Mouse (Mus musculus) neural tube, embryonic 11.5 days (tissue): ENCODE measurements at regions not wholly inside any gene's neighbourhood (a gene's known extent, or its start where the extent isn't known, plus 50 kb on each side); places are given as distances from the start of the nearest gene placed in this dataset.

Experiments
- ATAC-seq: fragments of 200-750 bp; cut with Nextera tagmentation; 2 replicates; pipeline ENCODE4 v1.8.0; 2017; ENCODE audit warnings: moderate number of reproducible peaks, mild to moderate bottlenecking, moderate TSS enrichment, moderate library complexity; ENCODE audit not compliant: insufficient read depth, low FRiP score, low TSS enrichment
- DNase-seq: peaks from one replicate; pipeline ENCODE4 v3.0.0-alpha.2; 2015; ENCODE audit warnings: low spot score
- H3K27ac ChIP-seq: fragments of 300-500 bp; sonication (generic); 2 replicates; pipeline ENCODE4 v1.5.1; 2014; ENCODE audit warnings: low read depth, mild to moderate bottlenecking, low read length
- H3K27me3 ChIP-seq: fragments of 300-500 bp; sonication (generic); 2 replicates; pipeline ENCODE4 v1.6.1; 2014; ENCODE audit warnings: mild to moderate bottlenecking, low read length, mixed read lengths; ENCODE audit not compliant: control insufficient read depth, insufficient read depth
- H3K36me3 ChIP-seq: fragments of 300-500 bp; sonication (generic); 2 replicates; pipeline ENCODE4 v1.6.1; 2014; ENCODE audit warnings: mild to moderate bottlenecking, low read length, moderate library complexity, mixed read lengths; ENCODE audit not compliant: control insufficient read depth, insufficient read depth
- H3K4me1 ChIP-seq: fragments of 300-500 bp; sonication (generic); 2 replicates; pipeline ENCODE4 v1.6.1; 2014; ENCODE audit warnings: low read length, mixed read lengths; ENCODE audit not compliant: control insufficient read depth, insufficient read depth
- H3K4me2 ChIP-seq: fragments of 300-500 bp; sonication (generic); 2 replicates; pipeline ENCODE4 v1.6.1; 2014; ENCODE audit warnings: low read depth, mild to moderate bottlenecking, moderate library complexity
- H3K4me3 ChIP-seq: fragments of 300-500 bp; sonication (generic); 2 replicates; pipeline ENCODE4 v1.5.1; 2014; ENCODE audit warnings: low read depth, low read length
- H3K9ac ChIP-seq: fragments of 300-500 bp; sonication (generic); 2 replicates; pipeline ENCODE4 v1.6.1; 2014; ENCODE audit warnings: mild to moderate bottlenecking, low read length
- H3K9me3 ChIP-seq: fragments of 300-500 bp; sonication (generic); 2 replicates; pipeline ENCODE4 v1.6.1; 2016; ENCODE audit warnings: low read length; ENCODE audit not compliant: control insufficient read depth
- WGBS: fragments of 180-500 bp; shearing (Covaris S2); extraction: QIAGEN DNeasy Blood & Tissue Kit; methylation state at CpG from one replicate; pipeline ENCODE4 v1.1.7; 2014; 5-methylcytosine and 5-hydroxymethylcytosine counted together

DNA sequence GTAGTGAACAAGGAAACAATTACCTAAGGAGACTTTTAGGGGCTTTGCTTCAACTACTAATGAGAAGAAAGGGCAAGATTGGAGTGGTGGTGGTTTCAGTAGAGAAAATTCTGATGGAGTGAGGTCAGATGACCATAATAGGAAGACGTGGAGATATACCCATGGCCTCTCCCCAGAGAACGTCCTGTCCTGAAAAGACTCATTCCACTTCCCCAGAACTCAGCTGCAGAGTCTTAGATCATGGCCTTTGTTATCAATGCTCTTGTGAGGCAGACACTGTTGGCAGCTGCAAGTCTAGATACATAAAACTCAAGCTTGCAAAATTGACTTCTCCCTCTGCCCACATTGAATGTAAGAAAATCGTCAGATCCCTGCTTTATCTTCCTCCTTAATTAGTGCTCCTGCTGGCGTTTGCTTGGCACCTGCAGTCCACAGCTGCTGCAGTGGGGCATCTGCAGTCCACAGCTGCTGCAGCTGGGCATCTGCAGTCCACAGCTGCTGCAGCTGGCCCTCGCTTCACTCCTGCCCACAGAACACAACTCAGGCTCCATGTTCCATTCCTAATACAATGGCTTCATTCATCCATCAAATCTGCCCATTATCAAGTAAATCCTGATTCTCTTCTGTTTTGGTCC is 162.5 kb downstream of the Cxcl12 start:
- Histone ChIP-seq H3K27me3 (no peaks in the 10 kb centered on the region), H3K4me2 (no peak overlapping the region), H3K36me3 (no peaks in the 10 kb centered on the region), H3K27ac (no peak overlapping the region), H3K9me3 (no peaks in the 10 kb centered on the region), H3K4me1 (peaks cover 5% of the 10 kb centered on the region; the same call in 1 of the 2 replicates), H3K9ac (no peak overlapping the region), H3K4me3 (no peak overlapping the region)
- WGBS, result 52% methylated on average over 5 of the region's 5 CpGs
- no peak for ATAC-seq
- no peak for DNase-seq

DNA sequence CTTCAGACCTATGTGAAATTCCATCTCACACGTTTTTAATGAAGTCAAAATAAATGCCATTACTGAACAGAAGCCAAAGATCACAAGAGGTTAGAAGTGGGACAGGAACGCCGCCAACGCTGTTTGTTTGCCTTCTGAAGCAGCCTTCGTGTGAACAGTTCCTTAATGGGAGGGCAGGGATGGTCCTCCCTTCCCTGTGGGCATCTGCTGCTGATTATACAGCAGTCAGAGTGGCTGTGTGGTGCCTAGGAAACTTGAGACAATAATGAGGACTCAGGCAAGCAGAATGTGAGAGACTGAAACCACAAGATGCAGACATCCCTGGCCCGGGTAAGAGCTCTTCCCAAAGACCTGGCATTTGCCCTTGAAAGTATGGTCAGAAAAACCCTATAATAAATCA is 164.3 kb downstream of the Cxcl12 start:
- Histone ChIP-seq H3K36me3 (no peaks in the 10 kb centered on the region), H3K9ac (no peak overlapping the region), H3K27ac (no peak overlapping the region), H3K27me3 (no peaks in the 10 kb centered on the region), H3K4me2 (no peak overlapping the region), H3K9me3 (no peaks in the 10 kb centered on the region), H3K4me3 (no peak overlapping the region), H3K4me1 (no peaks in the 10 kb centered on the region)
- ATAC-seq, result no peak
- WGBS, result 41% methylated on average over 6 of the region's 6 CpGs
- no peak for DNase-seq

DNA sequence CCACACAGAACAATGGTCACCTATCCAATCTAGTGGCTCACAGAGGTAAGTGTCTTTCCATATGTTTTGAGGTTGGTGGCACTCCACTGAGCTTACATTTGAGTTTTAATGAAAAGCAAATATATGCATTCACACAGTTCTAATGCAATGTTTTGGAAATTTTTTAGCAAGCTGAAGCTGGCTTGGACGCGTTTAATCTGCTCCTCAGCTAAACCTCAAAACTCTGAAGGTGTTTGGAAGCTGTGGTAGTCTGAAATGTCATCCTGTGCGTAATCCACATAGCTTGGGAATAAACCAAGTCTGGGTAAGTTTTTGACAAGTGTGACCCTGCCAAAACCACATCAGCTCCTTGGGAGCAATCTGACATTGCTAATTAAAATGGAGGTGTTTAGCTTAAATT is 173.8 kb downstream of the Cxcl12 start:
- ATAC-seq, result no peak

DNA sequence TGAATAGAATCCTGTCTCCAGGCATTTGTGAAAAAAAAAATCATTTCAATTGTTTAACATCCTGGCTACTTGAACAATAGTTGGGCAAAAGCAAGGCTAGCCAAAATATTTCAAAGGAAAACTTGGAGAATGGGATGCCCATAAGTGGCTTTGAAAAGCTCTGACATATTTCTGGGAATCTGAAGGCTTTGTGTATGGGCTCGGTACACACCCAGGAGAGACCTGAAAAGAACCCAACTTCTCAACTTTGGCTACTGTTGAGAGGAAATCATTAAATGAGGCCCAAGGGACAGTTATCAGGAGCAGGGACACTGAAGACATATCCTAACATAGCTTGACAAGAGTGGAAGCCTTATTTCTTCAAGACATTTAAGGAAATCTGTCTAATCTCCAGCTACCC is 179.0 kb downstream of the Cxcl12 start:
- WGBS, result 91% methylated on average over 1 of the region's 1 CpGs
- no peak for ATAC-seq

More for the DNA sequence above, 173.8 kb downstream of the Cxcl12 start:
- H3K27me3 ChIP-seq, result no peaks in the 10 kb centered on the region
- no peak overlapping the region for H3K9ac ChIP-seq
- H3K4me1 ChIP-seq, result no peaks in the 10 kb centered on the region
- H3K27ac ChIP-seq, result no peak overlapping the region
- H3K9me3 ChIP-seq, result no peaks in the 10 kb centered on the region
- DNase-seq, result no peak
- no peaks in the 10 kb centered on the region for H3K36me3 ChIP-seq
- H3K4me2 ChIP-seq, result no peak overlapping the region
- 92% methylated on average over 3 of the region's 3 CpGs for WGBS
- no peak overlapping the region for H3K4me3 ChIP-seq

DNA sequence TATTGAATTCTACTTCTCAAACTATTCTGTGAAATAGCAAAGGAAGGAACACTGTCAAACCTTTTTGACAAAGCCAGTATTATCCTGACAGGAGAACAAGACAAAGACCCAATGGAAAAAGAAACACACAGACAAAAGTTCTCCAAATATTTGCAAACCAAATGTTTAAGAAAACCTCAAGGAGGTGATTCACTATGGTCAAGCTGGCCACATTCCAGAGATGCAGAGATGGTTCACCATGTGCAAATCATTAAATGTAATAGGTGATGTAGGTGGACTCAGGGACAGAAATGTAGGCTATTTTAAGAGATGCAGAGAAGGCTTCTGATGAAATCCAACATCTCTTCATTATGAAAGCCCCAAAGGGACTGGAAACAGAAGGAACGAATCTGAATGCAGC is 183.5 kb downstream of the Cxcl12 start:
- H3K27ac ChIP-seq, result no peak overlapping the region
- DNase-seq, result no peak
- no peak overlapping the region for H3K4me3 ChIP-seq
- H3K4me1 ChIP-seq, result no peaks in the 10 kb centered on the region
- ATAC-seq, result no peak
- 74% methylated on average over 1 of the region's 1 CpGs for WGBS
- no peaks in the 10 kb centered on the region for H3K9me3 ChIP-seq
- no peak overlapping the region for H3K4me2 ChIP-seq
- no peaks in the 10 kb centered on the region for H3K36me3 ChIP-seq
- H3K9ac ChIP-seq, result no peak overlapping the region
- no peaks in the 10 kb centered on the region for H3K27me3 ChIP-seq

More for the DNA sequence above, 179.0 kb downstream of the Cxcl12 start:
- H3K36me3 ChIP-seq, result no peaks in the 10 kb centered on the region
- no peak overlapping the region for H3K4me3 ChIP-seq
- no peaks in the 10 kb centered on the region for H3K4me1 ChIP-seq
- H3K4me2 ChIP-seq, result no peak overlapping the region
- H3K27me3 ChIP-seq, result no peaks in the 10 kb centered on the region
- DNase-seq, result no peak
- no peak overlapping the region for H3K27ac ChIP-seq
- H3K9ac ChIP-seq, result no peak overlapping the region
- H3K9me3 ChIP-seq, result no peaks in the 10 kb centered on the region

DNA sequence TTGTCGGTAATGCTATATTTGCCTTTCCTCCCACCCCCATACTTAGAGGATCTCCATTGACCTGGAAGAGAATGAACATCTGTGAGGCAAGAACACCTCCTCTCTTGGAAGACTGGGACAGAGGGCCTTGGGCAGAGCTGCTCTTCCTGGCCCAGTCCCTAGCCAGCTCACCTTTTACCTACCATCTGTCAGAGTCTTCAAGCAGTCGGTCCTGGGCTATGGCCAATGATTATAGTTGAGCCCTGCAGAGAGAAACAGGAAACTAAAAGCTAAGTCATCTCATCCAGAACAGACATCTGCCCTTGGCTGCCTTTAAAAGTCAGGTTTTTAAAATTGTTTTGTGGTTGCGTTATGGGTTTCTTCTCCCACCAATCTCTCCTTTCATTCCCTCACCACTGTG is 184.8 kb downstream of the Cxcl12 start:
- H3K4me2 ChIP-seq, result no peak overlapping the region
- no peak for ATAC-seq
- no peaks in the 10 kb centered on the region for H3K9me3 ChIP-seq
- no peak overlapping the region for H3K27ac ChIP-seq
- no peaks in the 10 kb centered on the region for H3K27me3 ChIP-seq
- H3K4me1 ChIP-seq, result no peaks in the 10 kb centered on the region
- 84% methylated on average over 3 of the region's 3 CpGs for WGBS
- H3K36me3 ChIP-seq, result no peaks in the 10 kb centered on the region
- no peak for DNase-seq
- no peak overlapping the region for H3K4me3 ChIP-seq
- no peak overlapping the region for H3K9ac ChIP-seq

DNA sequence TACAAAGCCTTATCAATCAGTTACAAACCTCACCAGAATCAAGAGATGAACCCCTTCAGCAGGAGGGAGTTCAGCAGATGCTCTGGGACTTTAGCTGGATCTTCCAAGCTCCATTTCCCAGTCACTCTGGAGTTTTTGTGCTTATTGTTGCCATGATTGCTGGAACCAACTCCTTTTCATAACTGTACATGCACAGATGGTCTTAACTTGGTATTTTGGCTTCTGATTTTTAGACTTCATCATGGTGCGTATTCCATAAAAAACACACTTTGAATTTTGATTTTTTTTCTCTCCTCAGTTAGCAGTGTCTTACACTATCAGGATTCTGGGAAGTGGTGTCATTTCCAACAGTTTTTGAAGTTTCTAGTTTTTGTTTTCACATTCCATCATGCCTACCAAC is 187.8 kb downstream of the Cxcl12 start:
- Histone ChIP-seq H3K4me2 (no peak overlapping the region), H3K9me3 (no peaks in the 10 kb centered on the region), H3K27ac (no peak overlapping the region), H3K9ac (no peak overlapping the region), H3K36me3 (no peaks in the 10 kb centered on the region), H3K27me3 (no peaks in the 10 kb centered on the region), H3K4me3 (no peak overlapping the region), H3K4me1 (no peaks in the 10 kb centered on the region)
- DNase-seq (no peak), ATAC-seq (no peak)
- WGBS, result 100% methylated on average over 1 of the region's 1 CpGs

DNA sequence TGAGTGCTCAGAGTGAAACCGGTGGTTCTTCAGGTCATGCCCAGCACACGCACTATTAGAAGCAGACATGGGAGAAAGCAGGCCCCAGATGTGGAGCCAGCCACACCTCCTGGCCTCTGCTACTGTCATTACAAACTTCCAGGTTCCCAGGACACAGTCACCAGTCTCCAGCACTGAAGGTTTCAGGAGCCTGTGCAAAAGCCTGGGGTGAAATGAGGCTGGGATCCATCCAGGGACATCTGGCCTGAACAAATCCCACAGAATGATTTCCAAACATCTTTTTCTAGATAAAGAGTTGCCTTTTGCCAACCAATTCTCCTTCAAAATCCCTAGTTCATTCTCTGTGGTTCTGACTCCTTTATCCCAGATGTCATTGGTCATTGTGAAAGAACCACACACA is 191.1 kb downstream of the Cxcl12 start:
- Histone ChIP-seq H3K9ac (no peak overlapping the region), H3K4me3 (no peak overlapping the region), H3K36me3 (no peaks in the 10 kb centered on the region), H3K9me3 (no peaks in the 10 kb centered on the region), H3K4me1 (no peaks in the 10 kb centered on the region), H3K4me2 (no peak overlapping the region), H3K27me3 (no peaks in the 10 kb centered on the region), H3K27ac (no peak overlapping the region)
- DNase-seq (no peak), ATAC-seq (no peak)
- whole genome bisulfite sequencing, result 77% methylated on average over 2 of the region's 2 CpGs

DNA sequence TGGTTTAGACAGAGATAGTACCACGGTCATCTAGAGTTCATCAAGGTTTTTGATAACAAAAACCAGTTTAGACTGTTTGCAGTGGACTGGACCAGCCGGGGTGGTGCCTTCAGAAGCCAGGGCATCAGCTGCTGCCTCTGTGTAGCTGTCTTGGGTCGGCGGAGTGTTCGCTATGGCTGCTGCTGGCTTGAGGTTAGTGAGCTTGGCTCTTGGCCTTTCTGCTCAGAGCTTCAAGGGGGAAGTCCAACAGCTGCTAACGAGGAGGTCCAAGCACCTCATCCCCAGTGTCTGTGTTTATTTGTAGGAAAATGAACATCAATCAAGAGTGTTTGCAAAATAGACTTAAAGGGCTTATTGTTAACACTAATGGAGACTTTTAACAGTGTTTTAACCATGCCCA is 198.2 kb downstream of the Cxcl12 start:
- ATAC-seq (no peak), DNase-seq (no peak)
- Histone ChIP-seq H3K27me3 (no peaks in the 10 kb centered on the region), H3K4me1 (no peaks in the 10 kb centered on the region), H3K27ac (no peak overlapping the region), H3K4me3 (no peak overlapping the region), H3K9me3 (no peaks in the 10 kb centered on the region), H3K36me3 (no peaks in the 10 kb centered on the region), H3K9ac (no peak overlapping the region), H3K4me2 (no peak overlapping the region)
- WGBS, result 88% methylated on average over 6 of the region's 6 CpGs
